Mouse (Mus musculus) C2C12 (cell line): ENCODE measurements at regions not wholly inside any gene's neighbourhood (a gene's known extent, or its start where the extent isn't known, plus 50 kb on each side); places are given as distances from the start of the nearest gene placed in this dataset.

ENCODE experiments used
- CEBPB ChIP-seq: IDR thresholded peaks from one replicate; pipeline ENCODE4 v1.6.1; 2011; ENCODE audit warnings: low read depth, mild to moderate bottlenecking, control low read depth, moderate library complexity
- CTCF ChIP-seq: IDR thresholded peaks from one replicate; pipeline ENCODE4 v1.5.1; 2011; ENCODE audit not compliant: control insufficient read depth, insufficient read depth, insufficient read length
- MAX ChIP-seq: IDR thresholded peaks from one replicate; pipeline ENCODE4 v1.6.1; 2011; ENCODE audit warnings: mild to moderate bottlenecking, control low read depth
- MYOD1 ChIP-seq: IDR thresholded peaks from one replicate; pipeline ENCODE4 v1.6.1; 2011; ENCODE audit warnings: low read depth; ENCODE audit not compliant: control insufficient read depth, insufficient read length
- USF1 ChIP-seq: IDR thresholded peaks from one replicate; pipeline ENCODE4 v1.6.1; 2011; ENCODE audit warnings: low read depth, mild to moderate bottlenecking, control low read depth, moderate library complexity

- TF ChIP-seq CTCF (no peak), USF1 (no peak), MYOD1 (no peak), CEBPB (no peak), MAX (no peak)
Measured at GRCm38 (mm10) chr9:115382824-115383475, 72.7 kb upstream of the Stt3b start.
